Mouse (Mus musculus) v-Abl transformed pro-B cells (cell line): ENCODE results near the gene Slc6a4.

Experiments
- in situ Hi-C, 2 experiments: fragments of 400-800 bp; cut with MboI; formaldehyde crosslinking; loops; one replicate each; pipeline ENCODE4 v1.15.1; 2025; ENCODE audit not compliant: unreplicated experiment in 2 of 2

Slc6a4 gene

DNA sequence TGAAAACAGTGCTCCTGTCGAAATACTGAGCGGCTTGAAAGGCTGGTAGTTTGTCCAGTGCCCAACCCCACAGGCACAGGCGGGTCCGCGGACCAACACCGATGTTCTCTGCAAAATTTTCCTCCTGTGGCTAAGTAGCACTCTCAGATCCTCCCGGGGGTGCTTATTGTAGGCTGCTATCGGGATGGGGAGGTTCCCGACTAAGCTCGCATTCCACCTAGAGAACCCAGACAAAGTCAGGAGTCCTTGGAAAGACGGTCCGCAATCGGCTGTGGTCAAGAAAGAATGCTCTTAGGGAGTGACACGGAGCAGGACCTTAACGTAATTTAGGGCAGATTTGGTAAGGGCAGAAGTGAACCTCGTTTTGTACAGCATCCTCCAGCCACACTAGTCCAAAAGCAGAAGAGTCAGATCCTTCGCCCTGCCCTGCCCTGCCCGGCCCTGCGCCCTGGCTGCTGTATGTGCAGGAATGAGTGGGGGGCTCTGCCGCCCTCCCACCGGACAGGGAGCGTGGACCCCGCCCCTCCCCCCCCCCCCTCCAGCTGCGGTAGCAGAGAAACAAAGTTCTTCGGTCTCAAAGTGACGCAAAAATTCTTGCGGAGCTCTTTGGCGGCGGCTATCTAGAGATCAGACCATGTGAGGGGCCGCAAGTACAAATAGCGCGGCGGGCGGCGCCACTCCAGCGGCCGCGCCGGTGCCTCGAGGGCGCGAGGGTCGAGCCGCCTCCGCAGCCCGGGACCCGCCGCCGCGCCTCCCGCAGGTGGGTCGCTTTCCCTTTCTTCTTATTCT lies at the start of gene Slc6a4:
TSS of gene Slc6a4 (plus strand) at position 688 of the 789 bp plus-strand sequence.
- in situ Hi-C loops = loop anchor here (10.0 to 25.0 kb wide), 2 partner anchors 457 to 464 kb away; partner anchors contain the start of gene Coro6 (in 1 of the 2)

DNA sequence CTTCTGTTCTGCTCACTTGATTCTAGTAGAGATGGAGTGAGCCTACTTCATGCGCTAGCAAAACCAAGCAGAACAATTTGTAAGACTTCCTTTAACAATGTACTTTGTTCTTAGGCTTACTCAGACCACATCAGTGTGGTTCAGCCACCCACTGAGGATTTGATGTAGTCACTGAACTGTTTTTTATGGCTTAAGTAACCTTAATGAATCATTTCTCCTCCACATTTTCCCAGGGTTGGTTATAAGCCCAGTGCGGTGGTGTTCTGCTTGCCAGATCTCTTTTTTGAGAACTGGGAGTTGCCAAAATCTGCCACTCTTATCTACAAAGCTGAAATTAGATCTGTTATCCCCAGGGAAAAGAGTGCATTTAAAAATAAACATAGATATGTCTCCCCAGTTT lies 44.9 kb upstream of the Slc6a4 start:
- in situ Hi-C loops = no loop called here

DNA sequence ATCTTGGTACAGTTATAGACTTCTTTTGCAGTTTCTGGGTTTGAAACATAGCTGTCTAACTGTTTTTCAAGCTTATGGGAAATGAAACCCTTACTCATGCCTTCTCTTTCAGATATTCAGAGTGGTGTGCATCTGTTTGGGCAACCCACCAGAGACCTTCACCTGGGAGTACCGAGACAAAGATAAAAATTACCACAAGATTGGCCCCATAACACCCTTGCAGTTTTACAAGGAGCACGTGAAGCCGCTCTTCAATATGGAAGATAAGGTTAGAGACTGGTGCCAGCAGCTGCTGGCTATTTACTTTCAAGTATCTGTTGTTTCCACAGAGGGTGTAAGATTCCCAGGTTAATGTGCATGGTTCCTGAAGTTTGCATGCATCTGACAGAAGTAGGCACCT lies 32.7 kb upstream of the Slc6a4 start:
- in situ Hi-C loops = no loop called here

DNA sequence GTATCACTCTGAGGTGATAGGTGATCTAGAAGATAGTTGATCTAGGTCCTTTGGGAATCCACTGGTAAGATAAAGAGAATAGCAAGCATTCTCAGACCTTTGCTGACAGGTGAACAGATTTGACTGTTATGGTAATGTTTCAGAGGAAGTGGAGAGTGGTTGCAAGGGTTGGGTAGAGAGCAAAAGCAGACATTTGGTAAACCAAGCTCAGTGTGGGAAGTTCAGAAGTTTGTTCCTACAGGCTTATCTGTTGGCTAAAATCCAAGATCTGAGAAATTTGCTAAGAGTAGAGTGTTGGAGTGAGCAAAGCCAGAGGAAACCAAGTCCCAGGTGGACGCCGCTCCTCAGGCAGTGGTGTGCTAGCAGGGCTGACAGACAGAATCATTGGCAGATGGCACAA lies 28.1 kb upstream of the Slc6a4 start:
- in situ Hi-C loops = no loop called here

DNA sequence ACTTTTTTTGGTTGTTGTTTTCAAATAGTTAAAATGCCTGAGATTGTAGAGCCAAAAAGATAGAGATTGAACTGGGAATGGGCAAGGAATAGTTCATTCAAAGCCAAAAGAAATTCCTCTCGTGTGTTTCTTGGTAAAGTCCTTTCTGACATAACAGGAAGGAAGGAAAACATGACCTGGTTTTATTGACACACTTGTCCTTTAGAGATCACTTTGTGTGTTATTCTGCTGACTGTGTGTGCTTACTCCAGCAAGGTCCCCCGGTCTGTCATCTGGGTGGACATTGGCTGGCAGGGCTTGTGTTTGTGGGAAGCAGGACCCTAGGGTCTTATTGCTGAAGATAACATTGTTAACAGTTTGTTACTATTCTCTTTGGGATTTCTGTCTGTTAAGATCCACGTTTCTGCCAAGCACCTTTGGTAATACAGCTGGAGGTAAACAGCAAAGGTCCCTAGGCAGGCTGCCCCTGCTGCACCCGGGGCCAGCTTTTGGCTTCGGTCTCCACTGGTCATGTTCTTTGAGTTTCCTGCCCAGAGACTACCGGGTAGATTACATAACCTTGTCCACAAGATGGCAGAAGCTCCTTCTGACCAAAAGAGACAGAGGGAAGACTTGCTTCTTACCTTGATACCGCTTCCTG lies 23.6 kb upstream of the Slc6a4 start:
- in situ Hi-C loops = loop anchor here in 1 of 2 experiments (25.0 kb wide), 1 partner anchor 488 kb away; the partner anchor contains the start of gene Coro6

DNA sequence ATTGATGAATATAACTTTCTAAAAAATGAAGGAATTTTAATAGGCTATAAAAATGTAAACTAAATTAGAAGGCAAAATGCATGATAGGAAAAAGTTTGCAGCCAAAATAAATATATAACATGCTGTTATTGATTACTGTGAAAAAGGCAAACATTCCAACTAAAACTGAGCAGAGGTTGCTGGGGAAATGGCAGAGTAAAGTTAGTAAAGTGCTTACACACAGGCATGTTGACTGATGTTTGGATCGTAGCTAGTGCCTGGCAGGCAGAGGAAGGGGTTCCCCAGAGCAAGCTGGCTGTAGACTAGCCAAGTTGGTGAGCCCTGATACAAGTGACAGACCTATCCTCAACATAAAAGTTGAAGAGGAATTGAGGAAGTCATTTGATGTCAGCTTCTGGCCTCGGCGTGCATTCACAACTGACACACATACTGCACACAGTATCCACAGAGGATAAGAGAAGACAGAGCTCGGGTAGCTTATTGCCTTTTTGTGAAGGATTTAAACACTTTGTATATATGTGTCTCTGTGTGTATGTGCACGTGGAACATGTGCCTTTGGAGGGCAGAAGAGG lies 16.7 kb upstream of the Slc6a4 start:
- in situ Hi-C loops = loop anchor here in 1 of 2 experiments (25.0 kb wide), 1 partner anchor 481 kb away; the partner anchor contains the start of gene Coro6

DNA sequence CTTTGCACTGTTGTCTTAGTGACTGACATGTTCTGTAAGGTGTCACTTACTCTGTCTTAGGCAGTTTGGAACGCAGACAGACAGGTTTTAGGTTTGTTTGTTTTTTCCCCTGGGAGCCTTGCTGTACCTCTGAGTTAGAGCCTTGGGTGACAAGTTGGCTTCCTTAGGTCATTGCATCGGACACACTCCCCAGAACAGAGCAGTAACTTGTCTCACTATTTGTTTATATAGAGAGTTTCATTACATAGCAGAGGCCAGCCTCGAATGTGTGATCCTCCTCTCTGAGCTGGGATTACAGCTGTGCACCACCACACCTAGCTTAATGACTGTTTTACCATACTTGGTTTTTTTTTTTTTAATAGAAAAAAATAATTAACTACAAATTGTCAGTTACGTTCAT lies 16.0 kb upstream of the Slc6a4 start:
- in situ Hi-C loops = loop anchor here in 1 of 2 experiments (25.0 kb wide), 1 partner anchor 480 kb away; the partner anchor contains the start of gene Coro6

DNA sequence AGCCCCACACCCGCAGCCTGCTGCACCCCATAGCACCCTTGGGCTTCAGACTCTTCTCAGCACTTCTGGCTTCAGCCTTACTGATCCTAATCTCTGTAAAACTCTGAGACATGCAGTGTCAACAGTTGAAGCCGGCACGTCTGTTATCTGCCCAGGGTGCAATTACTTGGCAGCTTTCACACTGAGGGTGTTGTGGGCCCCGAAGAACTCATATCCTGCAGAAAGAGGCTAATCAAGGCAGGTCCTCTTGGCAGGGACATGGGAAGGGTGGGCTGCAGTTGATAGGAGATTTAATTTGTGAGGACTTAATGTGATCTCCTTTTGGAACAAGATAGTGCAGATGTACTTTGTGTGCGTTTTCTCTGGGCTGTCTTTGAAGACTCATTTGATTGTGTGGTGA lies 14.8 kb upstream of the Slc6a4 start:
- in situ Hi-C loops = loop anchor here in 1 of 2 experiments (25.0 kb wide), 1 partner anchor 479 kb away; the partner anchor contains the start of gene Coro6

DNA sequence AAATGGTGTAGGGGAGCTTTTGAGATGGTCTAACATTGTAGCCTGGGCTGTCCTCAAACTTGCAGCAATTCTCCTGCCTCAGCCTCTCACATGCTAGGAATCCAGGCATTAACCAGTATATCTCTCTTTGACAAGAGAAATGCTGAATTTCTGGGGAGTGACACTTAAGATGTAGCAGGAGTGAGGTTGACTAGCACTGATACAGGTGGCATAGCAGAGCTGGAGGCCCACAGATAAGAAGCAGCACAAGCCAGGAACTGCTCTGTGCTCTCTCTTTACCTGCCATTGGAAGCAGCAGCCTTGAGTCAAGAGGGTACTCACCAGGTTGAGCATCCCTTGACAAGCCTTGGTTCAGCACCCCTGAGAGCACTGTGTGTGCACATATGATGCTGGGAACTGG lies 14.2 kb upstream of the Slc6a4 start:
- in situ Hi-C loops = loop anchor here in 1 of 2 experiments (25.0 kb wide), 1 partner anchor 478 kb away; the partner anchor contains the start of gene Coro6

DNA sequence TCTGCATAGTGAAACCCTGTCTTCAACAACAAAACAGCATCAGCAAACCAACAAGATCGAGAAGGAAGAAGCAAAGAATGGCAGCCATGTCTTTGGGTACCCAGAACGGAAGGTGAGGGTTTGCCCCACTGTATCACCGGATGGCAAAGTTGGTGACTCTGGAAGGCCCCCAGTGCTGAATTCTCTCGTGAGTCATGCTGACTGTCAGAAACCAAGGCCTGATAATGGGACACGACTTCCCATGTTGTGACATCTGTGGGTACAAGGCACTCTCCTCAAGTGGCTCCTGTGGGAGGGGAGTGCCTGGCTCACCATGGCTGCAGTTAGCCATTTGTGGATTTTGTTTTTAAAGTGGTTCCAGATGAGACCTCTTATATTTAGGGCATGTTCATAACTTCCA lies 7.6 kb upstream of the Slc6a4 start:
- in situ Hi-C loops = loop anchor here (5.0 to 25.0 kb wide), 4 partner anchors 101 to 471 kb away; partner anchors contain the start of gene Coro6 (in 1 of the 2)

DNA sequence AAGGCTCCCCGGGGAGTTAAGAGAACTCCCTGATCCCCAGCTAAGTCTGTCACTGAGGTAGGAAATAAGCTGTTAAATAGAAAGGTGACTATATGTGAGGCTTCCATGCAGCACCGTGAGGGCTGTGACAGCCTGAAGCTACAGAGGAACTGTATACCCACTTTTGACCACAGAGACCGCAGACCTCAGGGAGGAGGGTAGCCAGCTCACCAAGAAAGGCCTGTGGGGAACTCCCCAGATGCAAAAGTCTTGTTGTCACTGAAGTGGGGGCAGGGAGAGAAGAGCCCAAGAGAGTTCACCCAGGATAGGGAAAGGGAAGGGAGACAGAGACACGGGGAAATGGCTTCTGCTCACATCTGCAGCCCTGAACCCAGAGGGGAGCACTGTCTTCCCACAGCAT lies 5.5 kb upstream of the Slc6a4 start:
- in situ Hi-C loops = loop anchor here (5.0 to 25.0 kb wide), 4 partner anchors 99 to 469 kb away; partner anchors contain the start of gene Coro6 (in 1 of the 2)

DNA sequence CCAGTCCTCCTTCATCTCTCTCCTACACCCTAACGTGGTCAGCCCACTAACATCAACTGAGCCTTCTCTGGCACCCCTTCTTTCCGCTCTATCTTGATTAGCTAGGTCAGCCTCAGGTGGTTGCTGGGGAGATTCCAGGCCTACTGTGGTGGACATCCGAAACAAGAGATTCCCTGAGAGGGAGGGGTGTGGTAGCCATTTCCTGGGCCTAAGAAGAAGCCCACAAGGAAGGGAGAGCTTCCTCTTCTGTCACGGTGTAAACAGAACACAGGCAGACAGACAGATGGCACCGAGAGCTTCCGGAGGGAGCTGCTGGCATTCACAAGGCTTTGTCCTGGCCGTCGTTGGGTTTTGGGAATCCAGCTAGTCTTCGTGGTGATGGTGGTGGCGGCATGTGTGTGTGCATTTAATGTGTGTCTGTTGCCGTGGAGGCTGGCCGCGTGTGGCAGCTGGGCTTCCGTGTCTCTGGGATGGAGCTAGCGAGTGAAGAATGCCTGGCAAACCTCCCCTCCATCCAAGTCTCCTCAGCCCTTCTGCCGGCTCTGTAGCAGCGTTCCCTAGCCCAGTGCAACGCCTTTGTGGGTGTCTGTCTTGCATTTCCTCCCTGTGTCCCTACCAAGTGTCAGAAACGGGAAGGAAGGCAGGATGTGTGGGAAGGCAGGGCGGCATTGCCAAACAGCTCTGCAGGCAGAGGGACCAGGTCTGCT lies 2.3 kb upstream of the Slc6a4 start:
- in situ Hi-C loops = loop anchor here (10.0 to 25.0 kb wide), 2 partner anchors 459 to 466 kb away; partner anchors contain the start of gene Coro6 (in 1 of the 2)

DNA sequence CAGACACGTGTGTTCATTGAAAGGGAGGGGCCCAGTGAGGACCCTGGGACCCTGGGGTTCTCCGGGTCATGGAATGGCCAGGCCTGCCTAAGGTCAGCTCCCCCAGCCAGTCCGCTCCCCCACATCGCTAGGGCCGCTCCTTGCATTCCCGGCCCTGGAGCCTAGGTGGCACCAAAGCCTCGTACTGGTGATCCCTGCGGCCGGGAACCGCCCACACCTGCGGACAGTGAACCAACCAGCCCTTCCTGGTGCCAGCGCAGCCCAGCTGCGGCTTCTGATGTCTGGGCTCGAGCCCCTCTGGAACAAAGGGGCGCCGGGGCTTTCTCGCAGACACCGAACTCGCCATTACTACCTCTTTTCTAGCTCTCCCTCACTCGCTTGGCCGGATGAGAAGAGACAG lies 1.1 kb upstream of the Slc6a4 start:
- in situ Hi-C loops = loop anchor here (10.0 to 25.0 kb wide), 2 partner anchors 457 to 465 kb away; partner anchors contain the start of gene Coro6 (in 1 of the 2)

DNA sequence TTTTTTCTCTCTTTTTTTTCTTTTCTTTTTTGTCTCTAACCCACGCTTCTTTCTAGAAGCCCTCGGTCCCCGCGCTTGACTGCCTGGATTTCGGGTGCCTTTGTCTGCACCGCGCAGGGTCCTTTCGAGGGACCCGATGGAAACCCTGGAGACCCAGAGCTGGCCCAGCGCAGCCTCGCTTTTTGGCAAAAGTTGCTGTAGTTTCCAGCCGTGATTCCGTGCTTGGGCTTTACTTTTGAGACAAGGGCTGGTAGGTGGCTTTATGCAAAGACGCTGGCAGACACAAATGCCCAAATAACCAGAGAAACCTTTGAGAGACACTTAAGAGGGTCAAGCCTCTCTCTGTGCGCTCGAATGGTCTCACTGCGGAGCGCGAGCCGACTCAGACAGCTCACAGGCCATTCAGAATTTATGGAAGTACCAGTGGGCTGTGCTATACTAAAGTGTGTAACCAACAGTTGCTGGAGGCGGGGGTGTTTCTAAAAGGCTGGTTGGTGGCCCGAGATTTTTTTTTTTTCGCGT lies 363 bp downstream of the Slc6a4 start:
- in situ Hi-C loops = loop anchor here (10.0 to 25.0 kb wide), 2 partner anchors 456 to 464 kb away; partner anchors contain the start of gene Coro6 (in 1 of the 2)

DNA sequence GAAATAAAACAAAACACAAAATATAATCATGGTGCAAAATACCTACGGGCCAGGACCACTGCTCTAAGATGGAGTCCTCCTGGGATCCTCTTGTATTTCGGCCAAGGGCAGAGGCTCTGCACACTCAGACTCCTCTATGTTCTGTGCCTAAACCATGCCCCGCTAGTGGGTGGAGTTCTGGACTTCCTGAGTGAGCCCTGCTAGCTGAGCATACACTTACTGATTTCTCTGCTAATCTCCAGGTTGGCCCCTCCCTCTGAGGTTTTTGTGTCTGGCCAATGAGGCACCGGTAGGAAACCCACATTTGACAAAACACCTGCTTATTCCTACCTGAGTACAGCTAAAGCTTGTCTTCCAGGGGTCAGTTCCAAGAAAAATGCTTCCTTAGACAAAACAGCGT lies 2.3 kb downstream of the Slc6a4 start:
- in situ Hi-C loops = loop anchor here in 1 of 2 experiments (5.0 kb wide), 1 partner anchor 92 kb away; no protein-coding TSS in a partner anchor

DNA sequence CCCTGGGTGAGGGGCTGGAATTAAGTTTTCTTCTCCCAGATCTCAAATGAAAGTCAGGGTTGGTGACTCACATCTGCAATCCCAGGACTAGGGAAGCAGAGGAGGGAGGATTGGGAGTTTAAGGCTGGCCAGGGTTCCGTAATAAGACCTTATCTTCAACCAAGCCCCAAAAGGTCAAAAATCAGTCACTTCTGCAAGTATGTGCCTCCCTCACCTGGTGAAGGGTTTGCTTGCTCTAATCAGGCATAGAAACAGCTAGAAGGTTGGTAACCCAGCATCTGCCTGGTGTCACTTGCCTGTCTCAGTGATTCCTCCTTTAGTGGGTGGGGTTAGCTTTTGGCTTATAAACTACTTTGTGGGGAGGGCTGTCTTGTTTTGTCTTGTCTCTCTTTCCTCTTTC lies 4.0 kb downstream of the Slc6a4 start:
- in situ Hi-C loops = loop anchor here in 1 of 2 experiments (5.0 kb wide), 1 partner anchor 90 kb away; no protein-coding TSS in a partner anchor

DNA sequence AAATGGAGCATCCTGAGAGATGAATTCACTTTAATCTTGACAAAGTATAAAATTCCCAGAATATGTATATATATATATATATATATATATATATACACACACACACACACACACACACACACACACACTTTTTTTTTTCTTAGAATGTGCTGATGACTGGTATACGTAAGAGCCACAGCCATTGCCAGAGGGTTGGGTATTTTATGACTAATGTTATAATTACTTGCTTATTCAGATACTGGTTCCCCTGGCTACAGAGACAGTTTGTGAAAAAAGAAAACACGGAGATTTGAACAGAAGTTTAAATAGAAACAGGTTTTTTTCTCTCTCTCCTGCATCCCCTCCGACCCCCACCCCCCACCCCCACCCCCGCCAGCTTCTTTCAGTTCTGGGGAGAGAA lies 7.5 kb downstream of the Slc6a4 start:
- in situ Hi-C loops = no loop called here

DNA sequence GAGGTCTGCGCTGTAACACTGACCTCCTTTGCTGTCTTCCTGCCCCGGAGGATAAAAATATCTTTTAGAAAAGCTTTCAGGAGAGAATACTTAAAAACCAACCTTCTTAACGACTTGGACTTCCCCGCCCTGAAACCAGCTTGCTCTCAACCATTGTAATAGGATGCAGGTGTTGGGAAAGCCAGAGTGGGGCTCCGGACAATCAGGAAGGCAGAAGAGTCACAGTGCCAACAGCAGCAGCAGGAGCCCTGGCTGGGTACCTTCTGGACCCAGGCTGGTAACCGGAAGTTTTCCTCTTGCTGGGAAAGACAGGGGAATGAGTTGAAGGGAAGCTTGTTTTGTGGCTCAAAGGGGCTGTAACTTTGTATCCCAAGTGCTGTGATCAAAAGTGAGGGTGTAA lies 8.2 kb downstream of the Slc6a4 start:
- in situ Hi-C loops = no loop called here
